Mouse (Mus musculus) heart, adult 11 months (tissue): ENCODE measurements around the gene Mettl25.

Experiments used
- DNase-seq: peaks from one replicate; pipeline ENCODE4 v3.0.0; 2022

The Mettl25 gene

GRCm38 (mm10) chr10:105840928-105841888 lies at the start of gene Mettl25, which contains the start of gene Ccdc59:
Gene Mettl25, minus strand, starts transcription at chr10:105841380.
Gene Ccdc59, plus strand, starts transcription at chr10:105841067.
- peak; percentile 100 for DNase-seq

- no peak for DNase-seq
Measured at GRCm38 (mm10) chr10:105867312-105867711, 26.1 kb upstream of the Mettl25 start.

GRCm38 (mm10) chr10:105851136-105851535 lies 10.0 kb upstream of the Mettl25 start:
- DNase-seq, result peak; percentile 44

GRCm38 (mm10) chr10:105850286-105850685 lies 9.1 kb upstream of the Mettl25 start:
- no peak for DNase-seq

- DNase-seq, result no peak
Measured at GRCm38 (mm10) chr10:105842574-105842973, 1.4 kb upstream of the Mettl25 start.

GRCm38 (mm10) chr10:105834627-105835228 lies 6.5 kb downstream of the Mettl25 start:
- no peak for DNase-seq

- DNase-seq, result no peak
Measured at GRCm38 (mm10) chr10:105806259-105807010, 34.7 kb downstream of the Mettl25 start.

- DNase-seq, result no peak
Measured at GRCm38 (mm10) chr10:105803461-105803860, 37.7 kb downstream of the Mettl25 start.

- DNase-seq, result no peak
Measured at GRCm38 (mm10) chr10:105802132-105802531, 39.0 kb downstream of the Mettl25 start.

GRCm38 (mm10) chr10:105801147-105801546 lies 40.0 kb downstream of the Mettl25 start:
- DNase-seq, result peak; percentile 77

GRCm38 (mm10) chr10:105797250-105797924 lies 43.8 kb downstream of the Mettl25 start:
- DNase-seq, result peak; percentile 37

- peak; percentile 51 for DNase-seq
Measured at GRCm38 (mm10) chr10:105793776-105794552, 47.2 kb downstream of the Mettl25 start.

GRCm38 (mm10) chr10:105788744-105789486 lies 52.3 kb downstream of the Mettl25 start:
- no peak for DNase-seq

GRCm38 (mm10) chr10:105783766-105784165 lies 57.4 kb downstream of the Mettl25 start:
- no peak for DNase-seq

- peak; percentile 85 for DNase-seq
Measured at GRCm38 (mm10) chr10:105774382-105774781, 66.8 kb downstream of the Mettl25 start.

- DNase-seq, result peak; percentile 85
Measured at GRCm38 (mm10) chr10:105772821-105773302, 68.3 kb downstream of the Mettl25 start.

GRCm38 (mm10) chr10:105763959-105764358 lies 77.2 kb downstream of the Mettl25 start:
- DNase-seq, result no peak

GRCm38 (mm10) chr10:105760460-105760859 lies 80.7 kb downstream of the Mettl25 start:
- DNase-seq, result no peak

GRCm38 (mm10) chr10:105760046-105760445 lies 81.1 kb downstream of the Mettl25 start:
- DNase-seq, result peak; percentile 60

- DNase-seq, result peak; percentile 56
Measured at GRCm38 (mm10) chr10:105753831-105754605, 87.2 kb downstream of the Mettl25 start.
